Mouse (Mus musculus) hindbrain, embryonic 15.5 days (tissue): Measurements from ENCODE around the gene Crot. TPM values are rescaled to one million over a fixed set of nuclear protein-coding genes. Genes with fewer than 3 reads are reported as not detected.

Experiments
- ATAC-seq: fragments of 200-750 bp; cut with Nextera tagmentation; 2 replicates; pipeline ENCODE4 v1.8.0; 2017; ENCODE audit warnings: low read depth, moderate number of reproducible peaks, moderate TSS enrichment; ENCODE audit not compliant: low FRiP score
- H3K27ac ChIP-seq: fragments of 300-500 bp; sonication (generic); replicated peaks from 2 replicates; pipeline ENCODE4 v1.5.1; 2015; ENCODE audit warnings: mild to moderate bottlenecking, inconsistent platforms
- H3K27me3 ChIP-seq: fragments of 300-500 bp; sonication (generic); 2 replicates; pipeline ENCODE4 v1.6.1; 2015; ENCODE audit warnings: control low read depth, inconsistent platforms
- H3K36me3 ChIP-seq: fragments of 300-500 bp; sonication (generic); 2 replicates; pipeline ENCODE4 v1.6.1; 2015; ENCODE audit warnings: control low read depth, inconsistent platforms
- H3K4me1 ChIP-seq: fragments of 300-500 bp; sonication (generic); replicated peaks from 2 replicates; pipeline ENCODE4 v1.6.1; 2015; ENCODE audit warnings: control low read depth, inconsistent platforms
- H3K4me2 ChIP-seq: fragments of 300-500 bp; sonication (generic); 2 replicates; pipeline ENCODE4 v1.6.1; 2015; ENCODE audit warnings: moderate library complexity, mild to moderate bottlenecking, inconsistent platforms
- H3K4me3 ChIP-seq: fragments of 300-500 bp; sonication (generic); 2 replicates; pipeline ENCODE4 v1.5.1; 2015; ENCODE audit warnings: mild to moderate bottlenecking, inconsistent platforms
- H3K9ac ChIP-seq: fragments of 300-500 bp; sonication (generic); 2 replicates; pipeline ENCODE4 v1.6.1; 2015; ENCODE audit warnings: inconsistent platforms
- H3K9me3 ChIP-seq: fragments of 300-500 bp; sonication (generic); 2 replicates; pipeline ENCODE4 v1.6.1; 2016; ENCODE audit warnings: control low read depth, inconsistent platforms
- WGBS: fragments of 180-500 bp; shearing (Covaris S2); methylation state at CpG from one replicate; pipeline ENCODE4 v1.1.7; 2015; 5-methylcytosine and 5-hydroxymethylcytosine counted together
- polyA plus RNA-seq: library from polyadenylated mRNA; unstranded; fragments of >200 nt; fragmentation: Nextera tagmentation; extraction: Ambion mirVana; gene quantifications from 2 replicates; pipeline ENCODE4 v1.2.1, GENCODE M21; 2015

Gene Crot
- polyA plus RNA-seq, 1 experiment from 2014 or later = 21.7 TPM

GRCm38 (mm10) chr5:8937965-8938364, 59.2 kb downstream of the Crot start:
- Histone ChIP-seq H3K4me3 (no peak overlapping the region), H3K4me1 (no peaks in the 10 kb centered on the region), H3K27ac (no peak overlapping the region), H3K27me3 (no peaks in the 10 kb centered on the region), H3K4me2 (no peak overlapping the region), H3K9me3 (no peaks in the 10 kb centered on the region), H3K9ac (no peak overlapping the region), H3K36me3 (no peaks in the 10 kb centered on the region)
- 89% methylated on average over 7 of the region's 7 CpGs for WGBS
- ATAC-seq = no peak

- H3K4me2 ChIP-seq = no peak overlapping the region
- no peaks in the 10 kb centered on the region for H3K27me3 ChIP-seq
- H3K9me3 ChIP-seq = no peaks in the 10 kb centered on the region
- no peak overlapping the region for H3K4me3 ChIP-seq
- ATAC-seq = no peak
- no peak overlapping the region for H3K9ac ChIP-seq
- 85% methylated on average over 9 of the region's 9 CpGs for WGBS
- no peak overlapping the region for H3K27ac ChIP-seq
- H3K36me3 ChIP-seq = no peaks in the 10 kb centered on the region
- H3K4me1 ChIP-seq = no peaks in the 10 kb centered on the region
Measured at GRCm38 (mm10) chr5:8928440-8928839, 68.7 kb downstream of the Crot start.

- H3K9ac ChIP-seq = no peak overlapping the region
- H3K27ac ChIP-seq = no peak overlapping the region
- H3K4me3 ChIP-seq = no peak overlapping the region
- no peaks in the 10 kb centered on the region for H3K27me3 ChIP-seq
- H3K36me3 ChIP-seq = no peaks in the 10 kb centered on the region
- H3K4me2 ChIP-seq = no peak overlapping the region
- no peaks in the 10 kb centered on the region for H3K4me1 ChIP-seq
- ATAC-seq = no peak
- 84% methylated on average over 6 of the region's 6 CpGs for WGBS
- H3K9me3 ChIP-seq = no peaks in the 10 kb centered on the region
Measured at GRCm38 (mm10) chr5:8917069-8917468, 80.1 kb downstream of the Crot start.

- 89% methylated on average over 2 of the region's 2 CpGs for WGBS
- no peaks in the 10 kb centered on the region for H3K4me1 ChIP-seq
- H3K9me3 ChIP-seq = no peaks in the 10 kb centered on the region
- H3K9ac ChIP-seq = no peak overlapping the region
- no peak overlapping the region for H3K4me3 ChIP-seq
- no peaks in the 10 kb centered on the region for H3K27me3 ChIP-seq
- H3K4me2 ChIP-seq = no peak overlapping the region
- no peaks in the 10 kb centered on the region for H3K36me3 ChIP-seq
- H3K27ac ChIP-seq = no peak overlapping the region
- ATAC-seq = no peak
Measured at GRCm38 (mm10) chr5:8916400-8916799, 80.7 kb downstream of the Crot start.

Other genes starting within 250 kb of the Crot start
- 0.63 and 0.83 TPM in 2 replicates for gene Abcb1b, start 199.2 kb downstream of the Crot start, polyA plus RNA-seq
- gene Abcb4, start 103.6 kb downstream of the Crot start, polyA plus RNA-seq = 0.61 and 0.81 TPM in 2 replicates
- gene Tmem243, start 103.3 kb upstream of the Crot start, polyA plus RNA-seq = 10.6 and 11.2 TPM in 2 replicates
- 55.8 and 56.1 TPM in 2 replicates for gene Dmtf1, start 164.5 kb upstream of the Crot start, polyA plus RNA-seq